Mouse (Mus musculus): ENCODE data around the gene Rap1gap2.

GRCm38 (mm10) chr11:74521981-74522486, 88.7 kb downstream of the Rap1gap2 start:
- no peak for TF ChIP-seq CTCF (IDR thresholded peaks at IDR 0.05; ENCODE audit: control insufficient read depth, insufficient read depth, low read length)
- no peak for TF ChIP-seq POLR2A (IDR thresholded peaks at IDR 0.05; ENCODE audit: borderline replicate concordance, control insufficient read depth, low read depth, low read length)
